Mouse (Mus musculus) layer of hippocampus, adult 18-20 months (tissue): ENCODE results near the gene T2. TPM values are rescaled to one million over a fixed set of nuclear protein-coding genes. Genes with fewer than 3 reads are reported as not detected.
"Not testable (repeated sequence)": the region's sequence is repeated elsewhere in the genome, so short reads cannot be mapped to it uniquely, and the experiment has no call there.

ENCODE experiments used
- DNase-seq, 2 experiments: peaks; one replicate each; pipeline ENCODE4 v3.0.0; 2022; ENCODE audit warnings: low spot score in 2 of 2
- total RNA-seq, 2 experiments: library from RNA; stranded (reverse); gene quantifications; 2 replicates each; pipeline ENCODE4 v1.2.3; 2021

The T2 gene
- total RNA-seq, 2 experiments from 2014 or later: 0.38 to 1.8 TPM

DNA sequence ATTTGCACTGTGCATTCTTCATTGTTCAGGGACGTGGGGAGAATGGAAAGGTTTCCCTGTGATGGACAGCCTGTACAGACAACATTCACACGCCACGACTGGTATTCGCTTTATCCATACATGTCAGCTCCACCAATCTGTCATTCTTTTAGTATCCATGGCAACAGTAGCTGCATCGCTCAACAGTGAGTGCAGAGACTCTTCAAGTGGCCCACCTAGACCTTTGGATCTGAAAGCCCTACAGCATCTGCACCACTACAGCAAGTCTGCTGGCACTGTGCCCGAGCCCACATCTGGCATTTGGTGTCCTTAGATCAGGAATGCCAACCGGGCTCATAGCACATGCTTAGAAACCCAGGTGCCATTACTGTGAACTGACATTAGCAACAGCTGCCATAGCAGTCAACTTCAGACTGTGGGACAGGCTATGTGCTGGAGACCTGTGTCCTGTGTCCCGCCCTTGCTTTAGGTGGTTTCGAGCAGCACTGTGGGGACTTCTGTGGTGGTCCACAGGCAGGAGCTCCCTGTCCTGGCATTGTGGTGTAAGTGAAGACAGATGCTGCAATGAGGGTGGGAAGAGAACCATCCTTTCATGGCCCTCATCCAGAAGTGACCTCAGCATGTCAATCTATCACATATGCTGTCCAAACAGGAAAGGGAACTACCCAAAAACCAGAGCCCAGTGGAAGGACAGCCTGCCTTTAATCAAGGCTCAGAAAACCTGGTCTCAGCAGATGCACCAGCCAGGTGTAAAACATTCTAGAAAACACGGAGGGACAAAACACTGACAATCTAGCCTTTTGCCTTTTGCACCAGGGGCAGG lies 5.7 kb downstream of the T2 start:
- DNase-seq: no peak

DNA sequence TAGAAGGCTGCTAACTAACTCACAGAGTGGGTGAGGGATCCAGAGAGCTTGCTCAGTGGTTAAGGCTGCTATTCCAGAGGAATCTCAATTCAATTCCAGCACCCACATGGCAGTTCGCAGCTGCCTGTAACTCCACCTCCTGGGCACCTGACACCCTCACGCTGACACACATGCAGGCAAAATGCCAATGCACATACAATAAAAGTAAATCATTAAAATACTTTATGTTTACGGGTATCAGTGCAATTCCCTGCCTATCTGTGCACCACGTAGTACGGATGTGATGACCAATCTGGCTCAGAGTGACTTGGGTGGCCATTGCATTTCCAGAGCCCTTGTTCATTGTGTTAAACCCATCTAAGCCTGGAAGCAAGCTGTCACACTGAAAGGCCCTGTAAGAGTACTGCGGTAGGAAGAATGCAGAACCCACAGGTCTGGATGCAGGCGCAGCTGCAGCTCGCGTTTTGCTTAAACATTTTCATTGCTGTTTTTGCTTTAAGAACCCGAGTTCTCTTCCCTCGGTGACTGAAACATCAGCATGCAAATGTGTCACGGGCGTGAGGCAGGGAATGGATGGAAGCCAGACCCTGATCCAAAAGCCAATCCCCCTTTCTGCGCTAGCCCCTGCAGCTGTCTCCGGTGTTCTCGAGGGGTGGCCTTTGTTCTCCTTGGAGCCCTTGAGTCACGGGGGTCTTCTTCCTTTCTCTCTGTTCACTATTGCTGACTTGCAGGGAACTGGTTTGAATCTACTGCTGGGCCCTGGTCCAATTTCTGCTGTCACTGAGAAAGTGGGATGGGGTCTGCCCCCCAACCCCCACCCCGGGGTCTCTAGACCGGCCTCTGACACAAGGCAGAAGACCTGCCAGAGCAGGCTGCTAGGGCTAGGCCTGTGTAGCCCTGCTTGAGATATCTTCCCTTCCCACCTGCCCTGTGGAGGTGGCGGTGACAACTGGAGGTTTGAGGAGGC lies 12.0 kb downstream of the T2 start:
- no peak for DNase-seq

DNA sequence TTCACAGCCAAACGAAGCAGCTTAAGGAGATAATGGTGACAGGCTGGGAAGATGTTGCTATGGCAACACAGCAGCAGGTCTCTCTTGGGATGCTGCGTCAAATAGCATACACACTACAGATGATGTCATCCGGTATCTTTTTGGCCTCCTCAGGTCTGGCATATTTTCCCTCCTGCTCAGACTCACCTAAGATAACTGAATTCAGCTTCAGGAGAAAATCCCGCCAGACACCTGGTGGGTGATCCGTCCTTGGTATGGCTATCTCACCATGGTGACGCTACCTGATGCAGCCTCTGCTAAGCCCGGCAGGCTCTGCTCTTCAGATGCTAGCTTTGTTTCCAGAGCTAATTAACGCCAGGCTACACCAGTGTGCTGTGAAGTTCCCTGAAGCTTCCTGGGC lies 12.8 kb downstream of the T2 start:
- DNase-seq: peak; percentile 66 to 82

DNA sequence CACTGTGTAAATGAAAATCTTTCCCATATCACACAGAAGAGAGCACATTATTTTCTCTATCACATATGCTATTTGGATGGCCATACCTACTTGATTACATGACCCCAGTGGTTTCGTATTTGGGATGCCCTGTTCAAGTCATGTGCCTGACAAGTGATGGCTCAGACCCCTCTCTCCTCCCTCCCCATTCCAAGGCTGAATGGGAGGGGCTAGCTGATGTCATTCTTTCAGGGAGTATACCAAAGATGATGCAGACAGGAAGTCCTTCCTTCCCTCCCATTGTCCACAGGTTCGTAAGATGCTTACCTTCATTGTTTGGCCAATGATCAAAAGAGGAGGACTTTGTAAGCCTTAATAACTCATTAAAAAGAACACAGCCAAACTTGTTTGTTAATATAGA lies 13.4 kb downstream of the T2 start:
- no peak for DNase-seq

DNA sequence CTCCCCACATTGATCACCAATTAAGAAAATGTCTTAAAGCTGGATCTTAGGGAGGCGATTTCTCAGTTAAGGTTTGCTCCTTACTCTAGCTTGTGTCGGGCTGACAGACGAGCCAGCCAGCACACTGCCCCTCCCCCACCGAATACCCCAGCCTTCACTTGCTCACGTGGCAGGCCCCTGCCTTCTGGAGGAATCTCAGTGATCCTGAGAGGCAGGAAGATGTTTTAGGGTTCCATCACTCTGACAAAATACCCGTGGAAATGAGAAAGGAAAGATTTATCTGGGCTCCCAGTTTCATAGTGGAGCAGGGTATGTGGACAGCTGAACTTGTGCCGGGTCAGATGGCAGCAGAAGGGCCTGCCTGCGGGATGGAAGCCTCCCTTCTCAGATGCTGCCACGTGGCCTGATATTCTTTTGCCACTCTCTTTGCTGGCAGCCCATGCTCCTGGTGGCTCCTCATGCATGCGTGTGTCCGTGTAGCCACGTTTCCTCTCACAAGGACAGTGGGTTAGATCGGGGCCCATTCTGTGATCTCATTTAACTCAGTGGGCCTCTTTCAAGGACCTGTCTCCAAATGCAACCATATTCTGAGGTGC lies 14.9 kb downstream of the T2 start:
- DNase-seq: no peak

DNA sequence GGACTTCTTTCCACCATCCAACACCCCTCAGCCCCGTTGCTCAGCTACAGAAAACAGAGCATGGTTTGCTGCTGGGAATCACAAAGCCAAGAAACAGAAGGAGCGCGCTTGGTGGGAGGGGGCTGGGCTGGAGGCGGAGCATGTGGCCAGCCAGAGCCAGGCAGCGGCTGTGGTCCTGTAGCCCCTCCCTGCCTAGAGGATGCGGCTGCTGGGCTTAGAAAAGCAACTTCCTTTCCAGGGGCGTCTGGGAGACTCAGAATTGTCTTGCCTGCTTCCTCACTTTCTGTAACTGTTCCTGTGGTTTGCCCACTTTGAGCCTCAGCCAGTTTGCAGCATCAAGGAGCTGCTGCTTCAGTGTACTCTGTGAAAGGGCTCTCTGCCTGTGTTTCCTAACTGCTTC lies 16.0 kb downstream of the T2 start:
- peak; percentile 78 to 81 for DNase-seq

DNA sequence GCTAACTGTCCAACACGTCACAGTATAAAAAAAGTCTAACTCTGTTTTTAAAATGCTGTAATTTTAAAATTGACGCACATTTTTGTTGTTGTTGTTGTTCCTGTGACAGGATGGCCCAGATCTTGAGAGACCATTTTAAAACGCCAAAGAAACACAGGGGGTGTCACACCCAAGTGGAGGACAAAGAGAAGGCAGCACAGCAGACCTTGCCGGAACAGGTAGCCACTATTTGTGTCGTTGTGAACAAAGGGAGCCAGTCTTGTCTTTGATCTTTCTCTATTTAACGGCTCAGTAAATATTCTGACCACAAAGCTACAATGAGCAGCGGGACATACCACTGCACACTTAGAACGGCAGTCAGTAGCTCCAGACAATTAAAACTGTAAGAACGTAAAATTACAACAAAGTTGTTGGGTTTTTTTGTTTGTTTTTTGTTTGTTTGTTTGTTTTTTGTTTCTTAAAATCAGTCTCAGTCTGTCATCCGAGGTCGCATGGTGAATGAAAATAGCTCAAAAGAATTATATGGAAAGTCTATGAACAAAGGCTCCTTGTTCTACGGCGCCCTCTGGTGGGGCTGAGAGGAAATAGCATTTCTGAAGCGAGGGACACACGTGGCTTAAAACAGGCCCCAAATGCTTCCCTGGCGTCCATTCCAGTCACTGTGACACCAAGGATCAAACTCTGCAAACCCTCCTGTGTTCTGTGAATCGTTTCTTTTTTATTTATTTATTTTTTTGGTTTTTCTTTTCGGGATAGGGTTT lies 16.7 kb downstream of the T2 start:
- peak; percentile 66 to 89 for DNase-seq

DNA sequence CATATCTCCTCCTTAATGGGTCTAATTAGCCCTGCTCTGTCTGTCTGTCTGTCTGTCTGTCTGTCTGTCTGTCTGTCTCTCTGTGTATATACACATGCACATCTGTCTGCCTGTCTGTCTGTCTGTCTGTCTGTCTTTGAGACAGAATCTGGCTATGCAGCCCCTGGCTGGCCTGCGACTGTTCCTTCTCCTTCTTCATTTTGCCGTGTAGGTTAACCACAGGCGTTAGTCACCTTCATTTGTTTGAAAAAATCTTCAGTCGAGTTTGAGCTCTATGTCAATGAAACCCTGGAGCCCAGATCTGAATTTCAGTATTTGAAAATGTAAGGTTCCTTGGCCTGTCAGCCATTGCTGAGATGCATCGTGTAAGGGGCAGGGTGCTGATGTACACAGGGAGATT lies 21.5 kb downstream of the T2 start:
- no peak for DNase-seq

DNA sequence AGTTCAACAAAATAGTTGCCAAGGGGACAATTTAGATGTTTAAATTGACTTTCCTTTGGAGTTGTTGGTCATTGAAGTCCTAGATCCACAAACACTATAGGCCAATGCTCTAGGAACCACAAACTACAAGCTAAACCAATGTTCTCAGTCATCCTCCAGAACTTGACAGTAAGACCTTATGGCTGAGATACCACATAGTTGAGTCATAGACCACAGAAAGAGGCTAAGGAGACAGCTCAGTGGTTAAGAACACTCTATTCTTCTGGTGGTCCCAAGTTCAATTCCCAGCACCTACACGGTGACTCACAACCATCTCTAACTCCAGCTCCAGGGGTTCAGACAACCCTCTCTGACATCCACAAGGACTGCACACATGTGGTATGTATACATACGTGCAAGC lies 29.6 kb downstream of the T2 start:
- no peak for DNase-seq

DNA sequence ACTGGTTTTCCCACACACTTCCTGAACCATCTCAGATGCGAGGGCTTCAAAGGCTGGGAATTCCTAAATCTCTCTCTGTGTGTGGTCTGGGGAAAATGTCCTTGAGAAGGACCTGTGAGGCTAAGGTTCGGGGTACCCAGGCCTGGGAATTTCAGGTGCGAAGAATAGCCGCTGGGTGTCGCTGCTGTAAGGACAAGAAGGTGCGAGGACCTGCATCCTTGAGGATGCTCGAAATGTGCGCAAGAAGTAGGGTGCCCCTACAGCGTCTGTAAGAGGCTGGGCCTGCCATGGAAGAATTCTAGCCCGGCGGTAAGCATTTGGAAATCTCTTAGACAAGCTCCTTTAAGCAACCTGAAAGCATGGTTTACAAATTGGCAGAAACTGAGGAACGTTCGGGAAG lies 32.7 kb downstream of the T2 start:
- DNase-seq: peak in 1 of 2 experiments; percentile 57

DNA sequence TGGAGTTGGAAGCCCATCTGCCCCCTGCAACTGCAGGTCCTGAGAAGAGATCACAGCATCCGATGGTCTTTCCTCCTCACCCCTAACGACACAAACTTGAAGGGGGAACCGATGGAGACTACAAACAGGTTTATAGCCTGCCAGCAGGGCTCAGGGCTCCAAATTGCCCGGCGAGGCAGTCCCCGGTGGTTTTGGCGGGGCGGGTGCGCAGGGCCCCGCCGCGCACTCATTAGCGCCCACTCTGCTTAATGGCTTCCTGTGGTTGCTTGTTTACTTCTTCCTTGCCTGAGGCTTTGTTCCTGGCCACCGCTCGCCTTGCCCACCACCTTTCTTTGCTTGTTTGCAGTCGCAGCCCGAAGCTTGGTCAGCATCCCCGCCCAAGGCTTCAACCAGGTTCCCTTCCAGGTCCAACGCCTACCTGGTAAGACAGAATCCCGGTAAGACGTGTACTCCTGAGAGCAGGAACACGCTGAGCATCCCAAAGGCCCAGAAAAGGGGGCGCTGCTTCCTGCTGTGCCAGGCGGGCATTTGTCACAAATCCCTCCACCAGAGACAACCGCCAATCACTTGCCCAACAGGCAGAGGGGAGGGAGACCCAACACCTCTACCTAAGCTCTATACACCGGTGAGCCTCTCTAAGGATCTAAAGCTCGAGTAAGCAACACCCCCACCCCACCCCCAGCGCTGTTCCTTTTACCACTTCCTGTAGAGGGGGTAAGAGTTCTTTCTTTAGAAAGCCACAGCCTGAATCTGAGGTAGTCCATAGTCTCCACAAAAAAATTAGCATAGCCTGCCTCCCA lies 33.4 kb downstream of the T2 start:
- DNase-seq: peak in 1 of 2 experiments; percentile 16

DNA sequence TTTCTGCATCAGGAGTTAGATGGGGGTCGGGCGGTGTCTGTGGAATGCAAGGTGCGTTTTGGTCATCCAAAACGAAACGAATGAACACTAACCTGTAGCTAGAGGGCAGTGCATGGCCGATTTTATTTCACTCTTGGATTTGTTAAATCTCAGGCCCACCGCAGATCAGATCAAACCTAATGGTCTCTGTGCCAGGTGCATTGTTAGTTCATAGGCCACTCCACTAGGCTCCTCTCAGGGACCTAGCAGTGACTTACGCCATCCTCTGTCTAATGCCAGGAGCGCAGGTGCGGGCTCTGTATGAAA lies 34.0 kb downstream of the T2 start:
- no peak for DNase-seq

DNA sequence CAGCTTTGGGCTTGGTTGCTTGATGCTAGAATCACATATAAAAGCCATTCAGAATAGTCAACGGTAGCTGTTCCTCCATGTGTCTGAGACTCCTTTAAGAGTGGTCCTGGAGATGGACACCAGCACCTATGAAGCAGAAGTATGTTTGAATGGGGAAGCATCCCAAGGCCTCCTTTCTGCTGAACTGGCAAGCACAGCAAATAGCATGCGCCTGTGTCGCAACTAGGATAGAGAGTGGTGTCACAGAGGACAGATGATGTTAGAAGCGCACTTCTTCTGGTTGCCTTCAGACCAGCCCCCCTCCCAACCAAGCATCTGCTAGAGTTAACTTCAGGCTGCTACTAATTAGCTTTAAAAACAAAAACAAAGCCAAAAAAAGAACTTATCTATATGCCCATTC lies 34.7 kb downstream of the T2 start:
- no peak for DNase-seq

DNA sequence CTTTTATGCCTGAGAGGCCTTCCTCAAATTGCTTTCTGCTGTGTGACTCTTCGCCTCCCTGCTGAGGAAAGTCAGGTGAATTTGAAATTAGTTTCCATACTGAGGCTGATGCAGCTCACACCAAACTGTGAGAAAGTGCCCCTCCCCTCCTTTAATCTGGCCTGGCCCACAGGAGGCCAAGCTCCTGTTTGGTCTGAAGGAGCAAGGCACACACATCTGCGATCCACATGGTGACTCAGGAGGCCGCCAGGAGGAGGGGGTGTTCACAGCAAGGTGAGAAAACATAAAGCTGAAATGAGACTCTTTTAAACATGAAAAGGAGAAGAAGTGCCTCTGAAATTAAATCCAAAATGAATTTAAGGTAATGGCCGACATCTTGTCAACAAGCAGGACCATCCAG lies 40.6 kb downstream of the T2 start:
- no peak for DNase-seq

DNA sequence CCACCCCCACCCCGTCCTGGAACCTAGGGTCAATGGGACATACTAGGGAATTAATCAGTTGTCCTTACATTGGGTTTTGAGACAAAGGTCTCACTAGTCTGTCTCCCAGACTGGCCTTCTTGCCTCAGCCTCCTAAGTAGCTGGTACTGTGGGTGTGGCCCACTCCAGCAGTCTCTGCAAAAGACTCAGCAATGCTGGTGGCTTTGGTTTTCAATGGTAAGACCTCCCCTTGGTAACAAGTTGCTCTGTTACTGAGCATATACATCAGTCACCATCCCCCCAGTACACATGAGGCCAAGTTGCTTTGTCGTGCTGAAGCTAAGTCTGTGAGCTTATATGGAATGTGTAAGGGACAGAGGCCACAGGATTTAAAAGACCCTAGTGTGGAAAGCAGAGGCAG lies 42.2 kb downstream of the T2 start:
- DNase-seq: no peak

DNA sequence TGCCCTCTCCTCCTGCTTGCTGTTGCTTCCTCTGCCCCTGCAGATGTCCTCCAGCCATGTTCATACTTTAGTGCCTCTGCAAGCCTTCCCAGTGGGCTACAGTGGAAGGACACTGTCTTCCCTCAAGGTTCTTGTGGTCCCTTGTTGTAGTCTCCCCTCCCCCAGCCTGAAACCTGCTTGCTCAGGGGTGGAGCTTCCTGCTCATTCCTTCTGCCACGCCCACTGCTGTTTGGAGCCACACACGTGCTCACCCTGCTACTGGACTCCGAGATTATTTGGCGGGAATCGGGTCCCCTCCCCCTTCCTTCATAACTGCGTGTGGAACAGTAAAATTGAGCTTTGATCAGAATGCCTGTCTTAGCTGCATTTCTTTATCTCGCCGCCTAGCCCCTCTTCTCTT lies 48.1 kb downstream of the T2 start:
- not testable (repeated sequence) for DNase-seq

DNA sequence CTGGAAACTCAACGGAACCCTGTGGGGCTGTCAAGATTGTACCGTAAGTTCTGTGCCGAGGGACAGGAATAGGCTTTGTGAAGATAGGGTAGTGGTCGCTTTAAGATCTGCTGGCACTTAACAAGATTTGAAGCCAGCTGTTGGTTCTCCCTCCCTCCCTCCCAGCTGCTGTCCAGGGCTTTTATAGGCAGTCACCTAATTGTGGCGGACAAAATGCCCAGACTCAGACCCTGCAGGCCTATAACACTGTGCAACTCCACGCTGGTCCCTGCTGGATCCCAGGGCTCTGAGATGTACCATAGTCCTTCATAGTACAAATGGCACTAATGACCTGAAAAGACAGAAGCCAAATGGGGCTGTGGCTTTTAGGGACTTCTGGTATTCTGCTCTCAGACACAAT lies 50.5 kb downstream of the T2 start:
- DNase-seq: no peak

DNA sequence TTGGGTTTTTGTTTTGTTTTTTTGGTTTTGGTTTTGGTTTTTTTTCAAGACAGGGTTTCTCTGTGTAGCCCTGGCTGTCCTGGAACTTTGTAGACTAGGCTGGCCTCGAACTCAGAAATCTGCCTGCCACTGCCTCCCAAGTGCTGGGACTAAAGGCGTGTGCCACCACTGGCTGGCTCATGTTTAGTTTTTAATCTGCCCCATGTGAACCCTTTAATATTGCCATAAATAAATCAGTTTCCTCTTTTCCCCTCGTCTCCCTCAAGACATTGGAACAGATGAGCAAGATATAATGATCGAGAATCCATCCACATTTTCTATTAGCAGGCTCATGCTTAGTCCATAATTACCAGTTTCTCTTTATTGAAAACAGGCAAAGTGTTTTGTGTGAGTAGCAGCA lies 52.2 kb downstream of the T2 start:
- not testable (repeated sequence) for DNase-seq

DNA sequence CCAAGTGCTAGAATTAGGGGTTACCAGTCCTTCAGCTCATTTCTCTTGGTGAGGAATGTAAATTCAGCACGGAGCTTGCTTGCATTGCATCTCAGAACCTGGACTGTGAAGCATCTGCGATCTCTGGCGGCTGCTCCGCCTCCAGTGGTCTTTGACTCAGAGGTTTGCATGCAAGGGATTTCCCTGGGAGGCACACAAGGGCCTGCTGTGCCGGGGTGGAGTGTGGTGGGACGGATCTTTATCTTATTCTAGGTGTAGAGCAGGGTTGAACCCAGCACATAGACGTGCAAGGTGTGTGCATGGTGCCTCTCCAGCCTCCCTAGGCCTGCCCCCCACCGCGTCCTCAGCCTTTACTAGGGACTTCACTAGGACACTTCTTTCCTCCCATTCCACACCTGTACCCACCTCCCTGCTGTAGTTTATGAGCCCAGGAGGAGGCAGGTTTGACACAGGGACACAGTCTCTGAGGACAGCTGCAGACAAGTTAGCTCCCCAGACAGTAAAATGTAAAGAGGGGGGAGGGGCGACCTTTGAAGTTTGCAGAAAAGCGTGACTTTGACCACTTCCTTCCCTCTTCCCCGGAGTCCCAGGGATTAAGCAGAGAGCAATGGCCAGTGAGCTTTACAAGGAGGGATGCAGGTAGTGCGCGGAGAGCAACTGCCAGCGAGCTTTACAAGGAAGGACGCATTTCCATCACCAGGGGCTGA lies 53.0 kb downstream of the T2 start:
- no peak for DNase-seq

DNA sequence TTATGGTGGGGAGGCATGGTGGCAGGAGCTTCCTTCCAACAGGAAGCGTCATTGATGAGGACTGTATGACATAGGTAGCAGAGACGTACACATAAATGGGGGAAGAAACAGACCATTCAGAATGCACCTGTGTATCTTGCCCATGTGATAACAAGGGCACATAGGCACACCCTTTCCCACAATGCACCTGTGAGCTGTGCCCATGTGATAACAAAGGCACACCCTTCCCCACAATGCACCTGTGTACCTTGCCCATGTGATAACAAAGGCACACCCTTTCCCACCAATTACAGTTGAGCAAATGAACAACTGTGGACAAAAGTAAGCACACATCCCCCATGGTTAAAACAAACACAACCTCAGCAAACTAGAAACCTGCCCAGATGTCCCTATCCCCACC lies 54.5 kb downstream of the T2 start:
- no peak for DNase-seq
